Mouse (Mus musculus): ENCODE measurements around the gene AI182371. TPM values are rescaled to one million over a fixed set of nuclear protein-coding genes. Genes with fewer than 3 reads are reported as not detected.
A peak's percentile ranks its signal among the peaks of the same experiment; 100 is the strongest.

Gene AI182371
- polyA plus RNA-seq (2012; rRNA removed) = 1.0 and 1.4 TPM in 2 replicates

GRCm38 (mm10) chr2:35101443-35101842, at the start of gene AI182371:
Gene AI182371, minus strand, starts transcription at chr2:35101543.
- DNase-seq (ENCODE audit: low spot score) = no peak

GRCm38 (mm10) chr2:35148806-35149205, 47.5 kb upstream of the AI182371 start:
- no peak for DNase-seq (ENCODE audit: low spot score)

- DNase-seq (ENCODE audit: low spot score) = no peak
Measured at GRCm38 (mm10) chr2:35141673-35142072, 40.3 kb upstream of the AI182371 start.

- no peak for DNase-seq (ENCODE audit: low spot score)
Measured at GRCm38 (mm10) chr2:35138576-35138975, 37.2 kb upstream of the AI182371 start.

GRCm38 (mm10) chr2:35133891-35134290, 32.5 kb upstream of the AI182371 start:
- no peak for DNase-seq (ENCODE audit: low spot score)

- DNase-seq (ENCODE audit: low spot score) = no peak
Measured at GRCm38 (mm10) chr2:35132662-35133055, 31.3 kb upstream of the AI182371 start.

GRCm38 (mm10) chr2:35131991-35132661, 30.8 kb upstream of the AI182371 start:
- peak; percentile 83 for DNase-seq (ENCODE audit: low spot score)

- no peak for DNase-seq (ENCODE audit: low spot score)
Measured at GRCm38 (mm10) chr2:35131491-35131890, 30.1 kb upstream of the AI182371 start.

GRCm38 (mm10) chr2:35124716-35125115, 23.4 kb upstream of the AI182371 start:
- DNase-seq (ENCODE audit: low spot score) = no peak

GRCm38 (mm10) chr2:35110521-35110920, 9.2 kb upstream of the AI182371 start:
- DNase-seq (ENCODE audit: low spot score) = no peak

GRCm38 (mm10) chr2:35109924-35110304, 8.6 kb upstream of the AI182371 start:
- DNase-seq (ENCODE audit: low spot score) = no peak

GRCm38 (mm10) chr2:35109141-35109923, 8.0 kb upstream of the AI182371 start, which contains the start of gene Cntrl:
Gene Cntrl, plus strand, starts transcription at chr2:35109492.
- peak; percentile 95 for DNase-seq (ENCODE audit: low spot score)

- DNase-seq (ENCODE audit: low spot score) = no peak
Measured at GRCm38 (mm10) chr2:35108712-35109111, 7.4 kb upstream of the AI182371 start.

- DNase-seq (ENCODE audit: low spot score) = no peak
Measured at GRCm38 (mm10) chr2:35107984-35108635, 6.8 kb upstream of the AI182371 start.

- DNase-seq (ENCODE audit: low spot score) = no peak
Measured at GRCm38 (mm10) chr2:35104843-35105242, 3.5 kb upstream of the AI182371 start.

- DNase-seq (ENCODE audit: low spot score) = no peak
Measured at GRCm38 (mm10) chr2:35103558-35103957, 2.2 kb upstream of the AI182371 start.

- no peak for DNase-seq (ENCODE audit: low spot score)
Measured at GRCm38 (mm10) chr2:35102777-35103176, 1.4 kb upstream of the AI182371 start.

GRCm38 (mm10) chr2:35100529-35100928, 814 bp downstream of the AI182371 start:
- no peak for DNase-seq (ENCODE audit: low spot score)

- no peak for DNase-seq (ENCODE audit: low spot score)
Measured at GRCm38 (mm10) chr2:35087418-35087817, 13.9 kb downstream of the AI182371 start.

- no peak for DNase-seq (ENCODE audit: low spot score)
Measured at GRCm38 (mm10) chr2:35079166-35079565, 22.2 kb downstream of the AI182371 start.

- no peak for DNase-seq (ENCODE audit: low spot score)
Measured at GRCm38 (mm10) chr2:35074328-35074727, 27.0 kb downstream of the AI182371 start.

- no peak for DNase-seq (ENCODE audit: low spot score)
Measured at GRCm38 (mm10) chr2:35072547-35072946, 28.8 kb downstream of the AI182371 start.

- no peak for DNase-seq (ENCODE audit: low spot score)
Measured at GRCm38 (mm10) chr2:35070275-35070674, 31.1 kb downstream of the AI182371 start.

All from urinary bladder, adult 2 months (tissue).